Mouse (Mus musculus) liver, postnatal 0 days (tissue): Measurements from ENCODE around the gene 2310022A10Rik.

Source experiments
- CTCF ChIP-seq: sonication (generic); IDR thresholded peaks from 2 replicates; pipeline ENCODE4 v1.5.1; 2016; ENCODE audit warnings: antibody characterized with exemption, low read depth
- EP300 ChIP-seq: IDR thresholded peaks from 2 replicates; pipeline ENCODE4 v1.6.1; 2016; ENCODE audit warnings: antibody characterized with exemption, low read depth, mild to moderate bottlenecking

DNA sequence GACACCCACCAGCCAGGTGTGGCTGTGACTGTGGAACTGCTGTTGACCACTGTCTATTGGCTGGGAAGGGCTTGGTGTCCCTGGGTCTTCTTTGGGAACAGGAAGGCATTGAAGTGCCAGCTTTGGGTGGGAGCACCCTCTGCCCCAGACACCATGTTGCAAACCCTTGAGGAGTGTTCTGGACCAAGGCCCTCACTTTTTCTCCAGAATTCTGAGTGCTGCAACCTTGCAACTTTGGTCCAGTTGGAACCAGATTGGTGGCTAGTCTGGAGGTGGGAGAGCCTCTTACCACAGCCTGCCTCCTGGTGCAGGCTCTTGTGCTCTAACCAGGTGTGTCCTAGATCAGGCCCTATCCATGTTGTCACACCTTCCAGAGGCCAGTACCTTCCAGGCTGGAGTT, 71.9 kb downstream of the 2310022A10Rik start:
- no peak for TF ChIP-seq EP300
- no peak for TF ChIP-seq CTCF
